Mouse (Mus musculus) kidney, embryonic 15.5 days (tissue): ENCODE results near the gene Vmn2r93. TPM values are rescaled to one million over a fixed set of nuclear protein-coding genes. Genes with fewer than 3 reads are reported as not detected.

ENCODE experiments used
- ATAC-seq: fragments of 200-750 bp; cut with Nextera tagmentation; replicated peaks from 2 replicates; pipeline ENCODE4 v1.8.0; 2017; ENCODE audit warnings: moderate TSS enrichment; ENCODE audit not compliant: low FRiP score
- H3K27ac ChIP-seq: fragments of 300-500 bp; sonication (generic); 2 replicates; pipeline ENCODE4 v1.5.1; 2015; ENCODE audit warnings: mild to moderate bottlenecking, inconsistent platforms
- H3K27me3 ChIP-seq: fragments of 300-500 bp; sonication (generic); 2 replicates; pipeline ENCODE4 v1.6.1; 2015; ENCODE audit warnings: inconsistent platforms
- H3K36me3 ChIP-seq: fragments of 300-500 bp; sonication (generic); 2 replicates; pipeline ENCODE4 v1.6.1; 2015; ENCODE audit warnings: inconsistent platforms
- H3K4me1 ChIP-seq: fragments of 300-500 bp; sonication (generic); 2 replicates; pipeline ENCODE4 v1.6.1; 2015; ENCODE audit warnings: inconsistent platforms
- H3K4me2 ChIP-seq: fragments of 300-500 bp; sonication (generic); 2 replicates; pipeline ENCODE4 v1.6.1; 2015; ENCODE audit warnings: moderate library complexity, mild to moderate bottlenecking, inconsistent platforms
- H3K4me3 ChIP-seq: fragments of 300-500 bp; sonication (generic); replicated peaks from 2 replicates; pipeline ENCODE4 v1.5.1; 2015; ENCODE audit warnings: mild to moderate bottlenecking, inconsistent platforms
- H3K9ac ChIP-seq: fragments of 300-500 bp; sonication (generic); 2 replicates; pipeline ENCODE4 v1.6.1; 2015; ENCODE audit warnings: mild to moderate bottlenecking, inconsistent platforms
- H3K9me3 ChIP-seq: fragments of 300-500 bp; sonication (generic); replicated peaks from 2 replicates; pipeline ENCODE4 v1.6.1; 2016; ENCODE audit warnings: inconsistent platforms
- WGBS: fragments of 180-500 bp; shearing (Covaris S2); methylation state at CpG from one replicate; pipeline ENCODE4 v1.1.7; 2015; ENCODE audit warnings: mixed read lengths; 5-methylcytosine and 5-hydroxymethylcytosine counted together
- polyA plus RNA-seq: library from polyadenylated mRNA; unstranded; fragments of >200 nt; fragmentation: Nextera tagmentation; extraction: Ambion mirVana; gene quantifications from 2 replicates; pipeline ENCODE4 v1.2.1, GENCODE M21; 2015

The Vmn2r93 gene
- not detected in 2 replicates for polyA plus RNA-seq

DNA sequence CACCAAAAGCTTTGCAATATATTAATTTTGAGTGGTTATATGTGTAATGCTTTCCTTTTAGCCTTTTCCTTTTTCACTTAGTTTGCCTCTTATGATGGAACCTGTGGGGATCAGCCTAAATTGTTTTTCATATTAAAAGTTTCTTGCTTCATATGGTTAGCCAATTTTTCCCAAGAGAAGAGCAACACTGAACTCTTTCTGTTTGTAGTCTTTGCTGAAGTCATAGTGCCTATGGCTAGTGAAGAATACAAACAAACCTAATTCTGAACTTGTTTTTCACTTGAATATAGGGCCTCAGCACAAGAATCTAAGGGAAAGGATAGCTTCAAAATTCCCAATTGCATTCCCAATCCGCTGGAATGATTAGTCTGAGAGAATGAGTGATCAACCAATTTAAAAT, at the start of gene Vmn2r93:
TSS of gene Vmn2r93 (plus strand) at position 301 of the 400 bp plus-strand sequence.
- H3K4me1 ChIP-seq: no peaks in the 10 kb centered on the region
- H3K9ac ChIP-seq: no peak within 1 kb of the TSS
- no peaks in the 10 kb centered on the region for H3K9me3 ChIP-seq
- no peaks in the 10 kb centered on the region for H3K27me3 ChIP-seq
- H3K36me3 ChIP-seq: no peaks in the 10 kb centered on the region
- H3K4me3 ChIP-seq: no peak within 1 kb of the TSS
- ATAC-seq: no peak
- 42% methylated on average over 1 of the region's 1 CpGs for whole genome bisulfite sequencing
- H3K4me2 ChIP-seq: no peak within 1 kb of the TSS
- H3K27ac ChIP-seq: no peak within 1 kb of the TSS

DNA sequence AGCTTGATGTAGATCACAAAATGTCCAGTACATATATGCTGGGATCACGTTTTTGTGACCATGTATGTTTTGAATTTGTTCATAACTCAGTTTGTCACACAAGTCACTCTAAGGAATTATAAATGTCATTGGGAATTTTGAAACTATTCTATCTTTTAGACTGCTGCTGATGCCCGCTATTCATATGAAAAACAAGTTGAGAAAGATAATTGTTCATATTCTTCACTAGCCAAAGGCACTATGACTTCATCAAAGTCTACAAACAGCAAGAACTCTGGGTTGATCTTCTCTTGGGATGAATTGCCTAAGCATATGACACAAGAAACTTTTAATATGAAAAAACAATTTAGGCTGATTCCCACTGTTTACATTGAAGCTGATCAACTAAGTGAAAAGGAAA, 20.2 kb upstream of the Vmn2r93 start, which contains the start of gene Vmn2r94:
TSS of gene Vmn2r94 (minus strand) at position 101 of the 400 bp plus-strand sequence.
- Histone ChIP-seq H3K4me3 (no peak within 1 kb of the TSS), H3K27me3 (no peaks in the 10 kb centered on the region), H3K27ac (no peak within 1 kb of the TSS), H3K36me3 (no peaks in the 10 kb centered on the region), H3K4me1 (no peaks in the 10 kb centered on the region), H3K9ac (no peak within 1 kb of the TSS), H3K9me3 (no peaks in the 10 kb centered on the region), H3K4me2 (no peak within 1 kb of the TSS)
- ATAC-seq: no peak
- WGBS: 60% methylated on average over 2 of the region's 2 CpGs

DNA sequence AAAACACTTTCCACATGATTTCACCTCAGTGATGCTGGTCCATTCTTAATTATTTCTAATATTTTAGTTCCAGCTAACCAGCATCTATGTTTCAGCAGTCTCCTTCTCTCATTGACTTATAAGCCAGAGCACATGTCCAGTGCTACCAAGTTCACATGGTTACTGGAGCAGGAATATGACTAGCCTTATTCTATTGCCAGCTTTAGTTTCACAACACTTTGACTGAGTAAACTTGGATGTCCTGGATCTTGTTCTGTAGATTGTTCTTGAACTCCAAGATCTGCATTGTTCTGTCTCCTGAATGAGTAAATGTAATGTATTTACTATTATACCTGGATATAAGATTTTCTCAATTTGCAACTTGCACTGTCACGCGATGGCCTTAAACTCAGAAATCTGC, 25.1 kb downstream of the Vmn2r93 start:
- no peak overlapping the region for H3K9ac ChIP-seq
- 96% methylated on average over 2 of the region's 2 CpGs for WGBS
- no peaks in the 10 kb centered on the region for H3K9me3 ChIP-seq

DNA sequence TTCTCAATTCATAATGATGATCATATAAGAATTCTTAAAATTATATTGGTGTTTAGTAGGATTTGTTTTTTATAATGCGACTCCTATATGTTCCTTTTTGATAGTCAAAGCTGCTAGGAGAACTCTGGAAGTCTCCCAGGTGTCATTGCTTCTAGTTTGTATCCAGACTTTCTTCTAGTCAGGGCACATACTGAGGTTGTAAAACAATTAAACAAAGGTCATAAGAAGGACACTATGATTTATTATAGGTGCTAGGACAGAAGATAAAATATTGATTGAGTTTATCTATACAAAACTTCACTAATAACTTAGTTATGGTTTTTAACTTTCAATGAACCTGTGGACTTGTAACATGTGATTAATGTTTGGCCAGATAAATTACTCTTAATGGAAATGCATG, 62.1 kb downstream of the Vmn2r93 start:
- 67% methylated on average over 1 of the region's 1 CpGs for WGBS

More for the DNA sequence above, 25.1 kb downstream of the Vmn2r93 start:
- H3K4me1 ChIP-seq: no peaks in the 10 kb centered on the region
- ATAC-seq: no peak
- H3K27me3 ChIP-seq: no peaks in the 10 kb centered on the region
- no peak overlapping the region for H3K4me3 ChIP-seq
- H3K27ac ChIP-seq: no peak overlapping the region
- no peaks in the 10 kb centered on the region for H3K36me3 ChIP-seq
- no peak overlapping the region for H3K4me2 ChIP-seq

DNA sequence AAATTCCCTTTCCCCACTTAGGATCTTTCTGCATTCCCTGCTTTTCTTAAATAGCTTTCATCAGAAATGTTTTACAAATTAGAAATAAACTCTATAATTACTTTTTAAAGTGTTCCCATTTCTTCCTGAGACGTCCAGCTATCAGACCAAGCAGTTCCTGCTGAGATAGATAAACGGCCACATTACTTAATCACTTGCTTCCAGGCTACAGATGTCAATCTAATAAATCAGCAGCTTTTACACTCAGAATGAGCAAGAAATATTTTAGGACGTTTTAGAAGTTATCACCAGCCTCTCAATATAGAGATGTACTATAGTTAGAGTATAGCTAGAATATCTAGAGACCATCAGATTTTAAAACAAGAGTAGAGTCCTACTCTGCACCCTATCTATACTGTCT, 62.7 kb downstream of the Vmn2r93 start:
- H3K4me2 ChIP-seq: no peak overlapping the region
- H3K9me3 ChIP-seq: peaks cover 4% of the 10 kb centered on the region; the same call in 1 of the 2 replicates
- H3K4me3 ChIP-seq: no peak overlapping the region
- H3K27ac ChIP-seq: no peak overlapping the region
- no peak overlapping the region for H3K9ac ChIP-seq
- 51% methylated on average over 3 of the region's 3 CpGs for WGBS
- ATAC-seq: no peak
- H3K36me3 ChIP-seq: no peaks in the 10 kb centered on the region
- no peaks in the 10 kb centered on the region for H3K4me1 ChIP-seq
- H3K27me3 ChIP-seq: no peaks in the 10 kb centered on the region

More for the DNA sequence above, 62.1 kb downstream of the Vmn2r93 start:
- H3K9ac ChIP-seq: no peak overlapping the region
- no peak overlapping the region for H3K27ac ChIP-seq
- H3K4me3 ChIP-seq: no peak overlapping the region
- no peak for ATAC-seq
- H3K4me2 ChIP-seq: no peak overlapping the region
- H3K4me1 ChIP-seq: no peaks in the 10 kb centered on the region
- no peaks in the 10 kb centered on the region for H3K36me3 ChIP-seq
- peaks cover 4% of the 10 kb centered on the region; the same call in 1 of the 2 replicates for H3K9me3 ChIP-seq
- H3K27me3 ChIP-seq: no peaks in the 10 kb centered on the region

Other genes with a start within 250 kb of the Vmn2r93 start
- 0.03 TPM in 1 of 2 replicates, not detected in the other for gene Vmn2r124, start 248.7 kb upstream of the Vmn2r93 start, polyA plus RNA-seq
- not detected in 2 replicates for gene Vmn2r91, start 213.1 kb upstream of the Vmn2r93 start, polyA plus RNA-seq
- not detected in 2 replicates for gene Vmn2r92, start 146.2 kb upstream of the Vmn2r93 start, polyA plus RNA-seq
- not detected in 2 replicates for gene Vmn2r94, start 20.3 kb upstream of the Vmn2r93 start, polyA plus RNA-seq
- gene Vmn2r95, start 126.0 kb downstream of the Vmn2r93 start, polyA plus RNA-seq: not detected in 2 replicates